Mouse (Mus musculus) C2C12 (cell line): Measurements from ENCODE around the gene Ppfia1. TPM values are rescaled to one million over a fixed set of nuclear protein-coding genes. Genes with fewer than 3 reads are reported as not detected.

Experiments used
- H3K27me3 ChIP-seq: one replicate; pipeline ENCODE4 v1.6.1; 2011; ENCODE audit not compliant: control insufficient read depth, insufficient read depth, insufficient read length
- H3K36me3 ChIP-seq: one replicate; pipeline ENCODE4 v1.6.1; 2011; ENCODE audit not compliant: control insufficient read depth, insufficient read depth
- H3K4me3 ChIP-seq: one replicate; pipeline ENCODE4 v1.5.1; 2011; ENCODE audit warnings: mild to moderate bottlenecking, control low read depth; ENCODE audit not compliant: poor library complexity, insufficient read depth, severe bottlenecking
- H3K79me2 ChIP-seq: one replicate; pipeline ENCODE4 v1.6.1; 2011; ENCODE audit not compliant: control insufficient read depth, insufficient read depth
- H3K79me3 ChIP-seq: one replicate; pipeline ENCODE4 v1.6.1; 2011; ENCODE audit warnings: low read depth, control low read depth
- H3ac ChIP-seq: one replicate; pipeline ENCODE3; 2011; ENCODE audit warnings: low read depth; ENCODE audit not compliant: control insufficient read depth, insufficient read length
- CEBPB ChIP-seq: IDR thresholded peaks from one replicate; pipeline ENCODE4 v1.6.1; 2011; ENCODE audit warnings: low read depth, mild to moderate bottlenecking, control low read depth, moderate library complexity
- CTCF ChIP-seq: IDR thresholded peaks from one replicate; pipeline ENCODE4 v1.5.1; 2011; ENCODE audit not compliant: control insufficient read depth, insufficient read depth, insufficient read length
- FOSL1 ChIP-seq: IDR thresholded peaks from one replicate; pipeline ENCODE4 v1.8.0; 2011; ENCODE audit warnings: mild to moderate bottlenecking, low read length; ENCODE audit not compliant: poor library complexity, insufficient read depth, severe bottlenecking
- MAX ChIP-seq: IDR thresholded peaks from one replicate; pipeline ENCODE4 v1.6.1; 2011; ENCODE audit warnings: mild to moderate bottlenecking, control low read depth
- MYOD1 ChIP-seq: IDR thresholded peaks from one replicate; pipeline ENCODE4 v1.6.1; 2011; ENCODE audit warnings: low read depth; ENCODE audit not compliant: control insufficient read depth, insufficient read length
- MYOG ChIP-seq: IDR thresholded peaks from one replicate; pipeline ENCODE4 v1.6.1; 2011; ENCODE audit not compliant: control insufficient read depth, insufficient read length; ENCODE audit errors: extremely low read depth
- USF1 ChIP-seq: IDR thresholded peaks from one replicate; pipeline ENCODE4 v1.6.1; 2011; ENCODE audit warnings: low read depth, mild to moderate bottlenecking, control low read depth, moderate library complexity
- polyA plus RNA-seq: library from polyadenylated mRNA; unstranded; fragments of >200 nt; fragmentation: generic; extraction: Trizol; gene quantifications from one replicate; pipeline ENCODE4 v1.2.1, GENCODE M21; 2012; ENCODE audit warnings: missing spikeins

Gene Ppfia1
- polyA plus RNA-seq, 1 experiment: 25.6 TPM

GRCm38 (mm10) chr7:144461246-144461902 lies 92.2 kb downstream of the Ppfia1 start:
- peaks cover 69% of the 10 kb centered on the region for H3K79me2 ChIP-seq
- H3K79me3 ChIP-seq: peaks cover 17% of the 10 kb centered on the region
- no peak for TF ChIP-seq MYOG
- TF ChIP-seq CTCF: no peak
- TF ChIP-seq FOSL1: no peak
- no peak for TF ChIP-seq CEBPB
- no peak for TF ChIP-seq MAX
- TF ChIP-seq MYOD1: no peak
- no peak for TF ChIP-seq USF1
- H3K4me3 ChIP-seq: no peak overlapping the region
- H3K27me3 ChIP-seq: no peaks in the 10 kb centered on the region
- peaks cover 91% of the 10 kb centered on the region for H3K36me3 ChIP-seq
- no peak overlapping the region for H3ac ChIP-seq

- H3K4me3 ChIP-seq: no peak overlapping the region
- H3ac ChIP-seq: no peak overlapping the region
- peaks cover 47% of the 10 kb centered on the region for H3K79me2 ChIP-seq
- H3K79me3 ChIP-seq: peaks cover 9% of the 10 kb centered on the region
- peaks cover 95% of the 10 kb centered on the region for H3K36me3 ChIP-seq
- no peak for TF ChIP-seq USF1
- no peak for TF ChIP-seq CEBPB
- no peak for TF ChIP-seq MYOD1
- no peak for TF ChIP-seq MAX
- TF ChIP-seq FOSL1: no peak
- no peak for TF ChIP-seq CTCF
- no peak for TF ChIP-seq MYOG
- H3K27me3 ChIP-seq: no peaks in the 10 kb centered on the region
These were observed 94.6 kb downstream of the Ppfia1 start for GRCm38 (mm10) chr7:144458881-144459280.

- TF ChIP-seq MAX: no peak
- no peak for TF ChIP-seq MYOD1
- TF ChIP-seq USF1: no peak
- H3ac ChIP-seq: no peak overlapping the region
- no peak overlapping the region for H3K4me3 ChIP-seq
- H3K79me2 ChIP-seq: peaks cover 17% of the 10 kb centered on the region
- H3K27me3 ChIP-seq: no peaks in the 10 kb centered on the region
- H3K36me3 ChIP-seq: peaks cover 68% of the 10 kb centered on the region
- H3K79me3 ChIP-seq: peaks cover 10% of the 10 kb centered on the region
These were observed 102.9 kb downstream of the Ppfia1 start for GRCm38 (mm10) chr7:144450661-144451060.

- Histone ChIP-seq H3K79me3 (peaks cover 14% of the 10 kb centered on the region), H3ac (peak overlapping the region; percentile 22), H3K36me3 (peaks cover 68% of the 10 kb centered on the region), H3K79me2 (peaks cover 25% of the 10 kb centered on the region), H3K4me3 (no peak overlapping the region), H3K27me3 (no peaks in the 10 kb centered on the region)
- TF ChIP-seq MYOD1: peak; percentile 73
- no peak for TF ChIP-seq MAX
These were observed 103.6 kb downstream of the Ppfia1 start for GRCm38 (mm10) chr7:144449637-144450570.

GRCm38 (mm10) chr7:144448186-144448585 lies 105.3 kb downstream of the Ppfia1 start:
- Histone ChIP-seq H3K27me3 (no peaks in the 10 kb centered on the region), H3K79me3 (peaks cover 14% of the 10 kb centered on the region), H3K79me2 (peaks cover 28% of the 10 kb centered on the region), H3K4me3 (no peak overlapping the region), H3ac (no peak overlapping the region), H3K36me3 (peaks cover 67% of the 10 kb centered on the region)
- TF ChIP-seq FOSL1 (no peak), CEBPB (no peak), MYOG (no peak), MAX (no peak), MYOD1 (peak; percentile 43), USF1 (no peak)

- Histone ChIP-seq H3ac (no peak overlapping the region), H3K36me3 (peaks cover 68% of the 10 kb centered on the region), H3K4me3 (no peak overlapping the region), H3K79me3 (peaks cover 14% of the 10 kb centered on the region), H3K27me3 (no peaks in the 10 kb centered on the region), H3K79me2 (peaks cover 28% of the 10 kb centered on the region)
- TF ChIP-seq CTCF (no peak), FOSL1 (peak; percentile 18), MAX (peak; percentile 73), MYOD1 (peak; percentile 82), MYOG (no peak), USF1 (no peak), CEBPB (peak; percentile 29)
These were observed 106.4 kb downstream of the Ppfia1 start for GRCm38 (mm10) chr7:144447146-144447545.
